Mouse (Mus musculus): ENCODE measurements at regions not wholly inside any gene's neighbourhood (a gene's known extent, or its start where the extent isn't known, plus 50 kb on each side); places are given as distances from the start of the nearest gene placed in this dataset.

DNA sequence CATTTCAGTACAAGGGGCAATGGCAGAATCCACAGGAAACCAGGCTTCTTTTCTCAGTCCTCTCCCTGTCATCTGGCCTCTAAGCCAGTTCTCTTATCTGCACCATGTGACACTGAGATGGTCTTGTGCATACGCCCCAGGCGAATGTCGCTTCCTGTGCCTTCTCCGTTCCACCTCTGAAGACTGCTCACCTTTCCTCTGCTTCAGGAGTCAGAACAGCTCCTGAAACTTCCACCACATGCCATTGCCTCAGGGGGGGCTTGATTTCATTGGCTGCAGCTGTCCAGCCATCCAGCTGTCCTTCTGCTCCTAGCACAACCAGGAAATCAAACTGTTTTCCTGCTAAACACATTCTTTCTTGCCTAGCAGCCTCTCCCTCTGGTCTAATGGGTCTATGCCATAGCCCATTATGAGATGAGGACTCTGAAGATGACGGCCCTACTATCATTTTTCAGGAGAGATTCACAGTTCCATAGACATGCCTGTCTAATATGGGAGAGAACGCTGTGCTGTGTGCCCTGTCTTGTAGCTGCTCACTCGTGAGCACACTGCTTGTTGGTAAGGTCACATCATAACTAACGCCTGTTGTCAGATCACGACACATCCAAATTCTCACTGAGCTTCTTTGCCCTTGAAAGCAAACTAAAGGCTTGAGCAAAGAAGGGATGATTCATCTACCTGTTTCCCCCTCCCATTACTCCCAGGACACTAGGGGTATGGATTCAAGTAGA, 129.9 kb upstream of the Fmo9 start:
- DNase-seq (ENCODE audit: low spot score): no peak

GRCm38 (mm10) chr1:166812072-166812461, 130.4 kb upstream of the Fmo9 start:
- no peak for DNase-seq (ENCODE audit: low spot score)

- DNase-seq (ENCODE audit: low spot score): no peak
These were observed 131.3 kb upstream of the Fmo9 start for GRCm38 (mm10) chr1:166812920-166813439.

- no peak for DNase-seq (ENCODE audit: low spot score)
These were observed 136.3 kb upstream of the Fmo9 start for GRCm38 (mm10) chr1:166817927-166818326.

- DNase-seq (ENCODE audit: low spot score): no peak
These were observed 137.0 kb upstream of the Fmo9 start for GRCm38 (mm10) chr1:166818682-166819081.

GRCm38 (mm10) chr1:166819420-166819819, 137.8 kb upstream of the Fmo9 start:
- DNase-seq (ENCODE audit: low spot score): no peak

GRCm38 (mm10) chr1:166820050-166820449, 138.4 kb upstream of the Fmo9 start:
- DNase-seq (ENCODE audit: low spot score): no peak

GRCm38 (mm10) chr1:166821146-166821545, 139.5 kb upstream of the Fmo9 start:
- no peak for DNase-seq (ENCODE audit: low spot score)

DNA sequence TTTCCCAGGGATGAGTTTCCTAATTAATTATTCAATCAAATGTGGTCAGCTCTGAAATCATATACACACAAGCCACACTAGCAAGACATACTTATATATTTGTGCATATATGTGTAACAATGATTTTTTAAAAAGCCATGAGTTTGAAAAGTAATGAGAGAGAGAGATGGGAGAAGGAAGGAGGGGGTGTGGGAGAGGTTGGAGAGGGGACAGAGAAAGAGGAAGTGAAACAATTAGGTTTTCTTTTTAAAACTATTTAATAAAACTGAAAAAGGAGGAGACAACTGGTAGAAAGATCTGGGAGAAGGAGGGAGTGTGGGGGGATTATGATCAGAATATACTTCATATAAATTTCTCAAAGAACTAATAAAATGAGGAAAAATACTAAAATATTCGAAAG, 155.7 kb upstream of the Fmo9 start:
- DNase-seq (ENCODE audit: low spot score): no peak

- DNase-seq (ENCODE audit: low spot score): no peak
These were observed 158.2 kb upstream of the Fmo9 start for GRCm38 (mm10) chr1:166839833-166840232.

GRCm38 (mm10) chr1:166843397-166843877, 157.8 kb upstream of the Fam78b start:
- no peak for DNase-seq (ENCODE audit: low spot score)

GRCm38 (mm10) chr1:166846566-166846965, 154.7 kb upstream of the Fam78b start:
- no peak for DNase-seq (ENCODE audit: low spot score)

GRCm38 (mm10) chr1:166847233-166847632, 154.0 kb upstream of the Fam78b start:
- no peak for DNase-seq (ENCODE audit: low spot score)

- no peak for DNase-seq (ENCODE audit: low spot score)
These were observed 153.1 kb upstream of the Fam78b start for GRCm38 (mm10) chr1:166848015-166848535.

DNA sequence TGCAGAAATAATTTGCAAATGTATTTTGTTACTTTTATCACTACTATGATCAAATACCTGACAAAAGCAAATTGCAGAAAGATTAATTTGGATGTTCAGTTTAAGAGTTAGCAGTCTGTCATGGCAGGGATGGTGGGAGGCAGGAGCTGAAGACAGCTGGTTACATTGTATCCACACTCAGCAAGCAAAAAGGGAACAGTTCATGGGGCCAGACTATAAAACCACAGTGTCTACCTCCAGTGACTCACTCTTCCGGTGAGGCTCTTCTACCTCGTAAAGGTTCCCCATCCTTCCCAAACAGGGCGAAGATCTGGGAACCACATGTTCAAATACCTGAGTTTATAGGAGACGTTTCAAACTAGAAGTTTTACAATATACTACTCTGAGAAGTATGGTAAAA, 145.2 kb upstream of the Fam78b start:
- DNase-seq (ENCODE audit: low spot score): no peak

GRCm38 (mm10) chr1:166866256-166866655, 135.0 kb upstream of the Fam78b start:
- DNase-seq (ENCODE audit: low spot score): no peak

GRCm38 (mm10) chr1:166871258-166871657, 130.0 kb upstream of the Fam78b start:
- no peak for DNase-seq (ENCODE audit: low spot score)

DNA sequence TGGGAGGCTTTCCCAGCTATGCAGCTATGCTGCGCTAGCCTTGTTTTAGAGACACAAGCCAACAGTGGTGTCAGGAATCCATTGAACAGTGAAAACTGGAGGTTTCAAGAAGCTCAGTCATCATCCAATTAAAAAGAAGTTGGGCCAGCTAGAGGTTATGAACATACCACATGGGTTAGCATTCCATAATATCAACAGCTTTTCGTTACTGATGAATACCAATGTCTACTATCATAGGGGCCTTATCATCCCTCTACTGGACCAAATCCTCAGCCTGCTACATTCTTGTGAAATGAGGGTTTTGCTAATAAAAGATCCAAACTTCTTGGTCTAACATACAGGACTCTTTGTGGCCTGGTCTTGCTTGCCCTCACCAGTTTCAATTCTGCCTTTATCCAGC, 124.8 kb upstream of the Fam78b start:
- DNase-seq (ENCODE audit: low spot score): no peak

DNA sequence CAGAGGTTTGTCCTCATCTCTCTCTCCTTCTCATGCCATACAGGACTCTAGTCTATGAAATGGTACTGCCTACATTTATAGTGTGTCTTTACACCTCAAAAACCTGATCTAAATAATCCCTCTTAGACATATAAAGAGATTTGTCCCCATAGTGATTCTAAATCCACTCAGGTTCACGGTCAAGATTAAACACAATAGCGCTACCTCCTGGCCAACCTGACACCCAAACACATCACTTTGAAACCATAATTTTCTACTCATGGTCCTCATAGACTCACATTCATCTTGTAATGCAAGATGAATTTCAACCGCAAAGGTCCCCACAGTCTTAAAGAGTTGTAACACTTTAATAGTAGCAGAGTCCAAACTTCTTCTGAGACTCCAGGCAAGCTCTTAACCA, 118.0 kb upstream of the Fam78b start:
- DNase-seq (ENCODE audit: low spot score): no peak

GRCm38 (mm10) chr1:166895945-166896344, 105.3 kb upstream of the Fam78b start:
- DNase-seq (ENCODE audit: low spot score): no peak

- no peak for DNase-seq (ENCODE audit: low spot score)
These were observed 102.5 kb upstream of the Fam78b start for GRCm38 (mm10) chr1:166898741-166899140.

DNA sequence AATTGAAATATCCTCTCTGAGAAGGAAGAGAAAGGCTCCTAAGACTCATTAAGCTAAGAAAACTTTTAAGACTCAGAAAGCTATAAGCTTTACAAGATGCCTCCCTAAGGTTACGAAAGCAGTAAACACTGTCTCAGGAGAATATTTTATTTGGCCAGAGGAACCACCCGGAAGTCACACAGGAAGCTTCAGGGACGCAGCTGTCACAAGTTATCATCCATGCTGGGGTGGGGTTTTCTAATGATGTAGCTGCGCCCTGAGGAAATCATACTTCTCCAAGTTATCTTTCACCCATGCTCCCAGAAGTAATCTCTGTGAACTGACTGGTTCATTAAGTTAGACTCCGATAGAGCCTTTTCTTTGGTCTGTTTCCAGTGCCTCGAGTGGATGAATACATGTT, 102.0 kb upstream of the Fam78b start:
- DNase-seq (ENCODE audit: low spot score): no peak

- no peak for DNase-seq (ENCODE audit: low spot score)
These were observed 101.2 kb upstream of the Fam78b start for GRCm38 (mm10) chr1:166900028-166900427.
